Mouse (Mus musculus): ENCODE measurements at regions not wholly inside any gene's neighbourhood (a gene's known extent, or its start where the extent isn't known, plus 50 kb on each side); places are given as distances from the start of the nearest gene placed in this dataset.
A peak's percentile ranks its signal among the peaks of the same experiment; 100 is the strongest.

DNA sequence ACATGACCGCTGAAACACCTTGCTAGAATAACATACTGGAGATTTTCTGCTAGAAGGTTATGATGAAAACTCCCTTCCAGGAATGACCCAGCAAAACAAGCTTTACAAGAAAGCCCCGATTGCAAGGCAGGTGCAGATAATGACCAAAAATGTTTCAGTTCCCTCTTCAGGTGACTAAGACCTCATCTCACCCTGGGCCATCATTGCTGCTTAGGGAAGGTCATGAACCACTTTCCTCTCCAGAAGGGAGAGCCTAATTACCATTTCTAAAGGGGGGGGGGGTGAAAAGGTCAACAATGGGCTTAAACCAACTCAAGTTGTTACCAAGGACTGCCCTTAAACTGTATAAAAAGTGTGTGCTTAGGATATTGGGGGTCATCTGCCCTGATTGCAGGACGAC, 59.8 kb upstream of the Speer4c start:
- no peak for DNase-seq (ENCODE audit: low spot score in 2 of 2)

DNA sequence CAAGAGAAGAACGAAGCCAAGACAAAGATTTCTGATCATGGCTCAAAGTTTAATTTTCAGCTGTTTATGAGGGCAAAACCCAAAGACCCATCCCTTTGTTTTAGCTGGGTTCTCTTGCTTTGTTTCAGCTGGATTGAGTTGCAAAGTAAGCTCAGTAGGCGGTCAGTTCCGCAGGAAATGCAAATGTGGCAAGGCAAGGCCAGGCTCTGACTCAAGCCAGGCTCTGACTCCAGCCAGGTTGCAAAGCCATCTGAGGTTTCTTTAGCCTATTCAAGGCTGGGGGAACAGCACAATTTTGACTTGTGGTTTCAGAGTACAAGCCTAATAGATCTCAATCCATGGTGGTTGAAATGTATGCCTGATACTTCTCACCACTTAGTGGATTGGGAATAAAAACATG, 60.5 kb upstream of the Speer4c start:
- DNase-seq (ENCODE audit: low spot score in 2 of 2): no peak

DNA sequence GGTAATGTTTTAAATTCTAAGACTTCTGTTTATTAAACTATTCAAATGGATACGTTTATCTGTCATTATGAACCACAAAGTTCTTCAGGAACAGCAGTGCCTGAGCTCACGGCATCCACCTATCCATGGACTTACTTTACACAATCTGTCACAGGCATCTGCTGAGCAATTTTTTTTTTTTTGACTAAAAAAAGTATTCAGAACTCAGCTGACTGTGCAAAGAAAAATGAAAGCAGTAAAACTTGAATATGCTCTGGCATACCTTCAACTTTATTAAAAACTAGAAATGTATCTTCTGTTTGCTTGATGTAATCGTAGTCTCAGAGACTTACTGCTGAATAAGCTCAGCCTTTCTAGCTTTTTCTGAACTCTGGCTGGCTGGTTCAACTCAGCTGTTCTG, 62.0 kb upstream of the Speer4c start:
- DNase-seq (ENCODE audit: low spot score in 2 of 2): no peak

DNA sequence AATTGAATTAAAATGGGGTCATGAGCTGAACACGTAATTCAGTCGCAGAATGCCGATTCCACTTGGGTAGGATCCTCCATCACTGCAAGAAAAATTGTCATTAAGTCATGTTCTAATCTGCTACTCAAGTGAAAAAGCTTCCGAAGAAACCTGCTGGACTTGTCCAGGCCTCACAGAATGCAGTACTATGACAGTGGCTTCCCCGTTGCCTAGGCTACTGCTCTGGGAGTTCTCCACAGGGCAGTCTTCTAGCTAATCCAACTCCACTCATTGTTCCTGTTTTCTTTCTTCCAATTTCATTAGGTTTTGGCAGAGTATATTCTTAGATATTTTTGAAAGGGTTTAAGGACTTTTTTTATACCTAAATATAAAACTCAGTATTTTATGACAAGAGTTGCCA, 89.5 kb upstream of the Speer4c start:
- no peak for DNase-seq (ENCODE audit: low spot score in 2 of 2)

DNA sequence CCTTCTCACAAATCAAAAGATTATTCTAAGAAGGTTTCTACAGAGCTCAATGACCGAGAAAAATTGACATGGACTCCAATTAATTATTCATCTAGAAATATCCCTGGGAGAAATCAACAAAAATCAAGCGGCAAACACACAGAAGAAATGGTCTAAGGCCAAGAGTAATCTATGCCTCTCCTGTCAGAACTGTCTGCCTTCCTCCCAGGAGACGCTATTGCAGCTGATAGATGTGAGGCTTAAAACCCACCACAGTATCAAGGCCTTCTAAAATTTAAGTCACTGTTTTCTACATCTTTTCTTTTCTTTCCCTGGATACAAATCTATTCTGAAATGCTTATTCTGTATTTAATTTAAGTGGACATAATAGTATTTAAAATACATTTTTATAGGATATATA, 102.8 kb upstream of the Speer4c start:
- no peak for DNase-seq (ENCODE audit: low spot score in 2 of 2)

DNA sequence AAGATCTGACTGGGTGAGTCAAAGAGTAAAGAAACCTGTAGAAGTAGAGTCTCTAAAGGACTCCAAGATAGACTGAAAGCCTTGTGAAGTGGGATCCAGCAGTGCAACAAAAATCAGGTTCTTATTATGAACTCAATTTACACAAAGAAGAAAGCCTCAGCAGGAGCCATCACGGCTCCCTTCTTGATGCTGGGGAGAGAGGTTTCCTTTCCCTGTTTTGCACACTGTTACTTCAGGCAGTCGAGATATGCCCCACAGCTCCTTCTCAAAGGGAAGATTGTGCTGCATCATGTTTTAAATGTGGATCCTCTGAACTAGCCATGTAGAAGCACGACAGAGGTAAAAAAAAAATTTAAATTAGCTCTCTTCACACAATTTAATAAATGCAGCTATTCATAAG, 103.3 kb upstream of the Speer4c start:
- DNase-seq (ENCODE audit: low spot score in 2 of 2): no peak

DNA sequence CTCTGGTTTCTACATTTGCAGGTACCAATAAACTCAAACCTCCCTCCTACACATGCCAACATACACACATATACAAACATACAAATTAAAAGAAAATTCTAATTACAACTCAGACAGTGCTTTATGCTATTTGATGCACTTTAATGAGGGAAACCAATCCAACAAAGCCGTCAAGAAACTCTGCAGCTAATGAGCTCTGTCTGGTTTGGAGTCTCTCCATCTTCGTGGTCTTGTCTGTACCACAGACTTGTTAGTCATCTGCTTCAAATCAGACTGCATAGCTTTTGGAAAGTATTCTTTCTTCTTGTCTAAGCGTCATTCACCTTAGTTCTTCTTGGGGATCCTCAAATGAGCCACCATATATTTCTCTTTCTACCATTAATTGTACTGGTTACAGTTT, 108.9 kb upstream of the Speer4c start:
- no peak for DNase-seq (ENCODE audit: low spot score in 2 of 2)

DNA sequence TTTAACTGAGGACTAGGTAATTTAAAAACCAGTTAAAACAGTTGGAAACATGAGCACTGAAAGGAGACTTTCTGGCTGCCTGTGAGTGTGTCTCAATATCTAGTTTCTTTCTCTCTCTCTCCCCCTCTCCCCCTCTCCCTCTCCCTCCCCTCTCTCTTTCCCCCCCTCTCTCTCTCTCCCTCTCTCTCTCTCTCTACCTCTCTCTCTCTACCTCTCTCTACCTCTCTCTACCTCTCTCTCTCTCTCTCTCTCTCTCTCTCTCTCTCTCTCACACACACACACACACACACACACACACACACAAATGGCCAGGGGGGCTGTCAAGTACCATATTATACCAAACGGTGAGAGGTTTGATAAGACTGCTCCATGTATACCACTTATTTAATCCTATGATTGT, 103.0 kb upstream of the Cacna2d1 start:
- no peak for DNase-seq (ENCODE audit: low spot score in 2 of 2)

DNA sequence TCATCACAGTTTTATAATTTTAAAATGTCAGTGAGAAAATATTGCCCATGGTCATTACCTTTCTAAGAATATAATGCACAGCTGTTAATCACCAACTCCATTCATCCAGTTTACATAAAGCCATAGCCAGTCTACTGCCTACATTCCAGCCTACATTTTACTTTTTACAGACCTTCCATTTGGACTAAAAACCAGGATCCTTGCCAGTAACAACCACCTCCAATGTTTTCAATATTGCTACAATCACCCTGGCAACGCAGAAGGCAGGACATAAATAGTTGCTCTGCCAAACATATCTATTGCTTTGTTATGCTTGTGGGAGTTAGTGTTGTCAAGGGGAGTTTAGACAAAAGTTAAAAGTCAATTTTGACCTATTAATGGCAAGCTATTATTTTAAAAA, 102.2 kb upstream of the Cacna2d1 start:
- DNase-seq (ENCODE audit: low spot score in 2 of 2): peak; percentile 7 to 19

DNA sequence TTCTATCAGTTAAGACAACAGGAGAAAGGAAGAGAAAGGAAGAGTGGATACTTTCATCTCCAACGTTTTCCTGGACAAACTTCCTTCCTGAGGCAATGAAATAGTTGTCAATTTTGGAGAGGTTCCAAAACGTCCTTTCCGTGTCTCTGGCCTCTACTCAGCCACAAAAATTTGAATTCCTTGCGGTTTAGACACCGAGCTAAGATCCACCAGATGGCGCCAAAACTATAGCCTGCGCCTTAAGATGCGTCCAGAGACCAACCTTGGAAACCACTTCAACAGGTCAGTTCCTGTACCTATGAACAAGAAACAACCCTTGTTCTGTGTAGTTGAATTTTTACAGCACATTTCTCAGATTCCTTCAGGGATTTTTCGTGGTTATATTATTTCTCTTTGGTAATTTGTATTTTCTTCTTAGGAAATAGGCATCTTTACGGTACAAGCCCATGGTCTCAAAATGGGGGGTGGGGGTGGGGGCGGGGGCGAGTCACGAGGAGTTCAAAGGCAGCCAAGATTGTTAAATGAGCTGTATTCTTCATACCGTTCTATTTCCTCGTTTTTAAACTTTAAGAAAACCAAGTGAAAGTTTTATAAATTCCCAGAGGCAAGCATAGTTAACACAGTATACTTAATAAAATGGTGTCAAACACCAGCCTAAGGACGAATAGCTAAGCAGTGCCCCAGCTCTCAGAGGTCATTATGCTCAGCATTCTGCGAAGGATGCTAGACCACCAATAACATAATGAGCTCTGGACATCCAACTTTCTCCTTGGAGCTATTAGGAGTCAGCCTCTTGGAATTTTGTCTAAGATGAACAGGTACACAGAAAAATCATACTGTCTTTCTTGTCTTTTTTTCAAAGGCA, 96.2 kb upstream of the Cacna2d1 start:
- peak; percentile 45 to 59 for DNase-seq (ENCODE audit: low spot score in 2 of 2)

DNA sequence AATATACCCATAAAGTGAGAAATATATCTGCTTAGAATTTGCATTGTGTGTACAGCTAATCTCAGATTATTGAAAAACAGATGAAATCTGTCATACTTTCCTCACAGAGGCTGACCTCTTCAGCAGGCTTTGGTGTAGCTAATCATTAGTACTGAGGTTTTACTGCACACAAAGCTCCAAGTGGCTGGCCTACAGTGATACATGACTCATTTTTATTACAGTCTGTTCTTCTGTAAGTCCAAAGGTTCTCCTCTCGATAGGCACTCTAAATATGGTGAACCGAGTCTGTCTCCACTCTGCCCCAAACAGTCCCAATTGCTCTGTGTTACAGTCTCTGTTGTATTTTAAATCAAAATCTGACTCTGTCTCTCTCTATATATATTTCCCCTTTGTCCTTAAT, 87.7 kb upstream of the Cacna2d1 start:
- no peak for DNase-seq (ENCODE audit: low spot score in 2 of 2)

DNA sequence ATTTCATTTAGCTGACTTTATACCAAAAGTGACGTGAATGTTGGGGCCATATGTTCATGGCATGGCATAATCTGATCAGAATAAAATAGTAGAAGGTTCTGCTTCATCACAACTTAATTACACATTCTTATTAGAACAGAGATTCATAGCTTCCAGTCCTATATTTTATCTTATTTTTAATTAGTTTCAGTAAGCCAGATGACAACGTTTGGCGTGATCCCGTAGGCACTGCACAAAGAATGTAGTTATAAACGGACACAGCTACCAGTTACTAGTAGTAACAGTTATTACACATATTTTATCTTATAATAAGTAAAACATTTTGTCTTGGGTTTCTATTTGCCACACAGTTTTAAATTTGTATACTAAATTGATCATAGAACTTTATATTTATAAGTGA, 85.0 kb upstream of the Cacna2d1 start:
- no peak for DNase-seq (ENCODE audit: low spot score in 2 of 2)

DNA sequence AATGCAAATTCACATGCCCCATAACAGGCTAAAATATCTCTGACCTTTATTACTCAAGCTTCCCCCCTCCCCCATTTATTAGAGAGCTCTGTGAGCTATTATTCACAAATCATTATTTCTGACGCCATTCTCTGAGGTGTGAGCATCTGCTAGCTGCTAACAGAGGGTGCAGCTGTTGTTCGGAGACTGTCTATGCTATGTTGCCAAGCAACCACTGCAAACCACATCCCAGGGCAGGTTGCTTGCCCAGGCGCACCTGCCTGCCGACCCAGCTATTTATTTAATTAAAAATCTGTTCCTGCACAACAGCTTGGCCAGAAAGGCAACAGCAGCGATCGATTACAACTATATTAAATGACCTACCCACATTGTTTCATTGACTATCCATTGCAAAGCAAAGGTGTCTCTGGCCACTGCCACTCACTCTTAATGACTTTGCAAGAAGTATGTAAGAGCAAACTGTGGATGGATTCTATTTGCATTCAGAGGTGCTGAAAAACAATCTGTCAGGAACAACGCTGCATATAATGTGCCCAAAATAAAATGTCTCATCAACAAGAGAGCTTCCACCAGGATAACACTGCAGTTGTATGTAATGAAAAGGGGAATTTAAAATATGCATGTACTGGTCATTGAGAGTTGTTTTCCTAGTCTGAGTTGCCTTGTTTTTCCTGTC, 84.2 kb upstream of the Cacna2d1 start:
- DNase-seq (ENCODE audit: low spot score in 2 of 2): no peak

DNA sequence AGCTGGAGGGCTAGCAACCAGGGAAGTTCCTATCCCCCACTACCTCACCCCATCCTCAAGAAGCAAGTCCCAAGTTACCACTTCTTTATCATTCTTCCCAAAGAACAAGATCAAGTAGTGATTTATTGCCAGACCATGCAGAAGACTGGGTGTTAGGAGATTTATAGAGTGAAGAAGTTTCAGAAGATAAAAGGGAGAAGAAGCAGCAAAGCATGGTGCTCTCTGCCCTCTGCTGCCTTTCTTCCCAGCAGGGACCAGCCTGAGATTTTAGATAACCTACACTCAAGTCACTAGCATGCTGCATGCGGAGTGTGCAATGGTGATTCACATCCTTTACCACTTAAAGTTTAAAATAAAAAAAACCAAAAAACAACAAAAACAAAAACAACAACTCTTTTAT, 79.7 kb upstream of the Cacna2d1 start:
- DNase-seq (ENCODE audit: low spot score in 2 of 2): no peak

DNA sequence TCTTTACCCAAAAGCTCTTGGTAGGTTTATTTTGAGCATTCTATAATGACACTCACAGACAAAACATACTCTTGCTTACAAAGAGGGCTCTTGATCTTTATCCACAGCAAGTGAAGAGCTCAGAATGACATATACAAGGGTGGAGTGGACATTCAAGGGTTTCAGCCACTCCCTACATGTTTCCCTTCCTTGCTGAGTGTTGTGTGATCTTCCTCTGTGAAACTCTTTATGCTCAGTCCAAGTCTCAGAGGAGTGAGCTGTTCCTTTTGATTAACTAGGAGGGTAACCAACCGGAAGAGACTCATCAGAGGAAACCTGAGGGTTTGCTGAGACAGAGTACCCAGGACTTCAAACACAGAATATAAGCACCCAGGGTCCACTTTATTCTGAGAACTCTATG, 77.5 kb upstream of the Cacna2d1 start:
- DNase-seq (ENCODE audit: low spot score in 2 of 2): no peak

DNA sequence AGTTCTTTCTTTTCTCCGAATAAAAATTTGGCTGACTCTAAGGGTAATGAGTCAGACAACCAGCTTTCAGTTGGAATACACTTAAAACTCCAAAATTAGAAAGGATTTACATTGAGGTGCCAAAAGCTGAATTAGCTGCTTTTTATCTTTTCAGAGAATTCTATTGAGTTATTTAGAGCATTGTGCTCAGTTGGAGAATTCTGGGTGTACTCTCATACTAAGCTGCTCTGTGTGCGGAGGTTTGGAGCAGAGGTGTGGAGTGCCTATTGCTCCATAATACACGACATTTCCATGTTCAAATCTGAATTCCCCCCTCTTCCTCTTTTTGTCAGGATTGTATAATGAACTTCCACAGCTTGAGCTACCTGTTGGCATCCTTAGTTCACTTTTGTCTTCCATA, 60.4 kb upstream of the Cacna2d1 start:
- no peak for DNase-seq (ENCODE audit: low spot score in 2 of 2)

DNA sequence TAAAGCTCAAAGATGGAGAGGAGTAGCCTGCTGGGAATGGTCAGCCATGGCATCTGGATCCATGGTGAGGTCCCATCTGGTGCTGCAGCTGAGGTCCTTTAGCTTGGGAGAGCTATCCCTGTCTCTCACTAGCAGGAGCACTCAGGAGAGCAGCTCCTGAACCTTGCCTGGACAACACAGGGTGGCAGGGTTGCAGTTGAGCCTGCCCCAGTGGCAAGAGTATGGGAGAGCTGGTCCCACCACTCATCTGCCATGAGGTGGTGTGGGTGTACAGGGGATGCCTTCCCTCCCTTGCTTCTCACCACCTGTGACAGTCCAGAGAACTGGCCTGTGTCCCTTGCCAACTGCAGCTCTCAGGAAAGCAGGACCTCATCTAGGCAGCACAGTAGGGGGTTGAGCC, 51.5 kb upstream of the Cacna2d1 start:
- no peak for DNase-seq (ENCODE audit: low spot score in 2 of 2)

All from right cerebral cortex, postnatal 36 days (tissue).